Mouse (Mus musculus): ENCODE data around the gene Uevld. TPM values are rescaled to one million over a fixed set of nuclear protein-coding genes. Genes with fewer than 3 reads are reported as not detected.

Gene Uevld
- polyA plus RNA-seq (2014; fragmentation: Nextera tagmentation; extraction: Ambion mirVana): 10.1 and 13.6 TPM in 2 replicates

DNA sequence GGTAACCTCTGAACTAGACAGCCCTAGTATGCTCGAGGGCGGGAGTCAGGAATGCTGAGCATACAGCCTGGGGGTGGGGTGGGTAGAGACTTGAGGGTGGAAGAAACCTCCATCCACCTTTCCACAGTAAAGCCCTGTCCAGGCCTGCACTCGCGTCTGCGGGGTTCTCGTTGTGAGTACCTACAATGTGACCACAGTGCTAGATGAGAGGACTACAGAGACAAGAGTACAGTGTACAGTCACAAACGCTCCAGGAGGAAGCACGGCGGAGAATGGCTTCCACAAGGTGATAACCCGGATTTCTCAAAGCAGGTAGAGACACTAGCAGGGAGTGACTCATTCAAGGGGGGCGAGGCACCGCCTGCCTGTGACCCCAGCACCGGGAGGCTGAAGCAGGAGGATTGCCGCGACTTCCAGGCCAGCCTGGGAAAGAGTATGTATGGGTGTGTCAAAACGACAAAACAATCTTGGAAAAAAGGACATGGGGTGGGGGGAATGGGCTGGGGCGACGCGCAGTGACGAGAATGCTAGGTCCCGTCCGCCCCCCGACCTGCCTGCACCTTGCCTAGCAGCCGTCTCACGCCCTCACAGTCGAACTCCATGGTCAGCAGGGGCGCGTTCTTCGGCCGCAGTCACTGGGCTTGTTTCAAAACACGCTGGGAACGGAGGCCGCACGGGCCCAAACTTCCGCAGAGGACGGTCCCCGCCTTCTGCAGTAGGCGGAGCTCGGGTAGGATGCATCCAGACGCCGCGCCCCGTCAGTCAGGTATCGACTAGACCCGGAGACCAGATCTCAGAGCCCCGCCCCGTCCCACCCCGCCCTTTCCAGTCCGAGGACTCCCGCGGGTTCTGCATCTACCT, at the start of gene Uevld:
TSS of gene Uevld (minus strand) at position 697 of the 861 bp plus-strand sequence.
- no peaks in the 10 kb centered on the region for H3K9me3 ChIP-seq (ENCODE audit: control insufficient read depth, low read length)
- peak; percentile 94 for ATAC-seq (ENCODE audit: low FRiP score, low TSS enrichment)
- H3K4me2 ChIP-seq (replicated peaks; ENCODE audit: low read depth, low read length): peak within 1 kb of the TSS; percentile 81
- H3K4me3 ChIP-seq (ENCODE audit: low read length): peak within 1 kb of the TSS; percentile 87
- H3K27me3 ChIP-seq (ENCODE audit: control insufficient read depth, insufficient read depth, low read length): no peaks in the 10 kb centered on the region; the same call in 1 of the 2 replicates
- H3K36me3 ChIP-seq (ENCODE audit: control insufficient read depth, insufficient read depth, low read length): peaks cover 13% of the 10 kb centered on the region; the same call in 1 of the 2 replicates
- H3K9ac ChIP-seq (ENCODE audit: low read depth, low read length): peak within 1 kb of the TSS; percentile 86
- 0 out of 2 replicates have a peak within 1 kb of the TSS, but pooled peaks have one; percentile 11 for H3K27ac ChIP-seq (ENCODE audit: low read depth, low read length)
- WGBS: under 1% methylated on average over 51 of the region's 51 CpGs
- H3K4me1 ChIP-seq (ENCODE audit: control insufficient read depth, insufficient read depth, low read length): no peaks in the 10 kb centered on the region; the same call in 1 of the 2 replicates

DNA sequence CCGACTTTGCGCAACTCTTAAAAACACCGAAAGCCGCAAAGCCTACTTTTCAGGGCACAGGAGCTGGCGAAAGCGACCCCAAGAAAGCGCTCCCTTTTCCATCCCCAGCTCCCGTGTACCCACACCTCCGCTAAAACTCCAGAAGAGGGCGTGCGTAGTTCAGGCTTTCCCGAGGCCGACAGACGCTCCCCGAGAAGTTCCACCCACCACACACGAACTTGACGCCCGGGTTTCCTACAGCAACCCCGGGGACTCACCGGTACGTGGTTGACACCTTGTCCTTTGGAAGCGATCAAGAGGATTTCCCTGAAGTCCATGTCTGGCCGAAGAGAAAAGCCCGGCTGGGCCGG, 49.5 kb upstream of the Uevld start:
- peak overlapping the region; percentile 81 for H3K4me3 ChIP-seq (ENCODE audit: low read length)
- no peaks in the 10 kb centered on the region for H3K36me3 ChIP-seq (ENCODE audit: control insufficient read depth, insufficient read depth, low read length)
- no peaks in the 10 kb centered on the region for H3K9me3 ChIP-seq (ENCODE audit: control insufficient read depth, low read length)
- H3K27me3 ChIP-seq (ENCODE audit: control insufficient read depth, insufficient read depth, low read length): no peaks in the 10 kb centered on the region
- peak overlapping the region; percentile 83 for H3K9ac ChIP-seq (ENCODE audit: low read depth, low read length)
- under 1% methylated on average over 25 of the region's 25 CpGs for WGBS
- H3K4me2 ChIP-seq (replicated peaks; ENCODE audit: low read depth, low read length): peak overlapping the region; percentile 81
- peaks cover 7% of the 10 kb centered on the region; the same call in 1 of the 2 replicates for H3K4me1 ChIP-seq (ENCODE audit: control insufficient read depth, insufficient read depth, low read length)
- peak overlapping the region; percentile 90 for H3K27ac ChIP-seq (ENCODE audit: low read depth, low read length)
- peak; percentile 50 for ATAC-seq (ENCODE audit: low FRiP score, low TSS enrichment)

DNA sequence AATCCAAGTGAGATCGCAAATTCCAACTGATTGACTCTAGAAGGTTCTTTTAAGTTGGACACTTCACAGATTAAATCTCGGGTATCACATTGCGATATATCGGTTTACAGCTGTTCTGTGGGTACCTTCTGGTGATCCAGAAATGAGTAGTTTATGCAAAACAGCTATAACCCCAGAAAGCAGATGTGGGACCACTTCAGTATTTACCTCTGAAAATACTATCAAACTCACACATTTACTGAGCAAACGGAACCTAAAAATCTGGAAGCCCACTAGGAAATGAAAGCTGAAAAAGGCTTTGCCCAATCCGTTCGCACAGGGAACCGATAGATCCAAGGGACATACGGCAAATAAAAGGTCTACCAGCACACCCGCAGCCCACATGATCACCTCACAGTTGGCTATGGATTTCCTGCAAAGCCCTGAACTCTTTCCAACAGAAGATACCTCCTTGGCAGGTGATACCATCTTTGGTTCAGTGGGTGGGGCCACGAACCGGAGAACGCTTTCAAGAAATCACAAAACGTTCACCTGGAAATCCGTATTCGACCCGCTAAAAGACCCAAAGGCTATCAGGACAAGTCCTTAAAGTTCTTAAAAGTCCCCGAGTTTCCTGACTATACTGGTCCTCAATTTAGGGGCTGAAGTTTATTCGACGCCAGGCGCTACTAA, 48.9 kb upstream of the Uevld start:
- H3K27me3 ChIP-seq (ENCODE audit: control insufficient read depth, insufficient read depth, low read length): no peaks in the 10 kb centered on the region
- 16% methylated on average over 21 of the region's 21 CpGs for WGBS
- H3K4me2 ChIP-seq (replicated peaks; ENCODE audit: low read depth, low read length): peak overlapping the region; percentile 81
- H3K36me3 ChIP-seq (ENCODE audit: control insufficient read depth, insufficient read depth, low read length): no peaks in the 10 kb centered on the region
- peak overlapping the region; percentile 83 for H3K9ac ChIP-seq (ENCODE audit: low read depth, low read length)
- no peaks in the 10 kb centered on the region for H3K9me3 ChIP-seq (ENCODE audit: control insufficient read depth, low read length)
- peaks cover 7% of the 10 kb centered on the region; the same call in 1 of the 2 replicates for H3K4me1 ChIP-seq (ENCODE audit: control insufficient read depth, insufficient read depth, low read length)
- H3K27ac ChIP-seq (ENCODE audit: low read depth, low read length): peak overlapping the region; percentile 90
- ATAC-seq (ENCODE audit: low FRiP score, low TSS enrichment): no peak
- H3K4me3 ChIP-seq (ENCODE audit: low read length): peak overlapping the region; percentile 81

DNA sequence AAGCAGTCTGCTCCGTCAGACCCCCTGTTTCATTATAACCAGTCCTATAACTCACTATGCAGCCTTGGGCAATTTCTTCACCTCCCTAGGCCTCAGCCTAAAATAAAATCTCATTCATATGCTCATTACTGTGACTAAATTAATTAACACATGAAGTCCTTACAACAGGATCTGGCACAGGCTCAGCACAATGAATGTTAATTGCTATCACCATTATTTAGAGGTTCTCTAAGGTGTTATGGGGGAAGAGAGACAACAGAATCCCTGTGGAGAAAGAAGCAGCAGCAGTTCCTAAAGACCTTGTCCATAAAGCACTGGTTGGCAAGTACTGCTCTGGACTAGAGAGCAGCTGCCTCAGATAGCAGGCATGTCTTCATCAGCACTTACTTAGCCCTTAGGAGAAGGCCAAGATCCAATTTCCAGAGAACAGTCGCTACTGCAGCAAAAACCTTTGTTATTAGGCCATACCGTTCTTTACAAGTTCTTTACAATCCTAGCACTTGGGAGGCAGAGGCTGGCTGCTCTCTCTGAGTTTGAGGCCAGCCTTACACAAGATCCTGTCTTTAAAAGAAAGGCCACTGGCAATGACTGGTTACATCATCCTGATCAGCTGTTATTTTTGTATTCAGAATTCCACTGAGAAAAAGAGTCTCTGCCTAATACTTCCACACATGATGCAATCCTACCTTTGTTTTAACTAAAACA, 45.2 kb upstream of the Uevld start:
- no peaks in the 10 kb centered on the region for H3K27me3 ChIP-seq (ENCODE audit: control insufficient read depth, insufficient read depth, low read length)
- H3K4me2 ChIP-seq (replicated peaks; ENCODE audit: low read depth, low read length): no peak overlapping the region
- H3K4me3 ChIP-seq (ENCODE audit: low read length): no peak overlapping the region
- no peak for ATAC-seq (ENCODE audit: low FRiP score, low TSS enrichment)
- H3K4me1 ChIP-seq (ENCODE audit: control insufficient read depth, insufficient read depth, low read length): peaks cover 17% of the 10 kb centered on the region; the same call in 1 of the 2 replicates
- H3K9me3 ChIP-seq (ENCODE audit: control insufficient read depth, low read length): no peaks in the 10 kb centered on the region
- H3K9ac ChIP-seq (ENCODE audit: low read depth, low read length): no peak overlapping the region
- H3K27ac ChIP-seq (ENCODE audit: low read depth, low read length): no peak overlapping the region
- 44% methylated on average over 3 of the region's 3 CpGs for WGBS
- peaks cover 7% of the 10 kb centered on the region for H3K36me3 ChIP-seq (ENCODE audit: control insufficient read depth, insufficient read depth, low read length)

DNA sequence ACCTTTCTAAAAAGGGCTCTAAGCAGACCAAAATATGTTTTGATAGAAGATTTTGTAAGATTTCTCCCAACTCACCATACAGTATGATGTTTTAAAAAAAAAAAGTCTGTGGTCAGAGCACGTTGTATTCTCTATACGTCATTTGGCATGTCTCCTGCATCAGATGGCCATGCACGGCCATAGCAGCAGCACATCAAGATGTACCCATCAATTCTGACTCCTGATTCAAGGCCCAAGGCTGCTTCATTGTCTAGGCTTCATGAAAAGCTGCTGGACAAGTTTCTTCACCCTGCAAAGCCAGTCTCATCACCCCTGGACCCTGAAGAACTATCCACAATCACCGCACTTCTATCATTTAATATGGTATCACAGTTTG, 43.6 kb upstream of the Uevld start:
- no peak overlapping the region for H3K27ac ChIP-seq (ENCODE audit: low read depth, low read length)
- no peak overlapping the region for H3K4me2 ChIP-seq (replicated peaks; ENCODE audit: low read depth, low read length)
- no peak overlapping the region for H3K4me3 ChIP-seq (ENCODE audit: low read length)
- no peaks in the 10 kb centered on the region for H3K9me3 ChIP-seq (ENCODE audit: control insufficient read depth, low read length)
- no peaks in the 10 kb centered on the region for H3K27me3 ChIP-seq (ENCODE audit: control insufficient read depth, insufficient read depth, low read length)
- peaks cover 24% of the 10 kb centered on the region for H3K36me3 ChIP-seq (ENCODE audit: control insufficient read depth, insufficient read depth, low read length)
- peaks cover 17% of the 10 kb centered on the region; the same call in 1 of the 2 replicates for H3K4me1 ChIP-seq (ENCODE audit: control insufficient read depth, insufficient read depth, low read length)
- ATAC-seq (ENCODE audit: low FRiP score, low TSS enrichment): no peak
- WGBS: 78% methylated on average over 4 of the region's 4 CpGs
- no peak overlapping the region for H3K9ac ChIP-seq (ENCODE audit: low read depth, low read length)

DNA sequence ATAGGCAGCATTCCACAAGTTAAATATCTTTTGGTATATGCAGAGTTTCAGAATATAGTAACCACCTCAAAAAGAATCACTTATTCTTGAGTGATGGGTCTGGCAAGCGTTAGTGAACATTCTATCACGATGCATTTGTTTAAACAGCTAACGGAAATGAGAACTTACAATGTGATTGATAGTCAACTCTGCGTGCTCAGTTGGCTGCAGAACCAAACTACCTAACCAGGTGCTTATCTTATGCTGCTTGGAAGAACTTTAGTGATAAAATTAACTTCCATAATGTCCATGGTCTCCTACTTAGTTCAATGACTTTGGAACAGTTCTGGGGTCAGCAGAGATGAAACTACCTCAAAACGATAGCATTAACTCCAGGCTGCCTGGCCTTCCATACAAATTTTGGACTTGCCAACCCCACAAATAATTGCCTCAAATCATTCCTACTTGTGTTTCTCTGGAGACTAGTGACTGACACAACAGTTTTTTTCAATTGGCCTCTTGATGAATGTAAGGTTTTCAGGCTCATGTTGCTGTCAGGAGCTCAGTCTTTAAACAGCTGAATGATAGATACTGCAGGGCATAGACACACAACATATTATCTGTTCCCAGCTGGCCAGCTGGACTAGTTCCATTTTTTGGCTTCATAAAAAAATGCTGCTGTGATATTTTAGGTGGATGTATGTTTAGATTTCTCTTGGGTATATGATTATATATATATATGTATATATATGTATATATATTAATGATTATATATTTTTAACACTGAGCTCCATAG, 43.0 kb upstream of the Uevld start:
- WGBS: 82% methylated on average over 5 of the region's 5 CpGs

DNA sequence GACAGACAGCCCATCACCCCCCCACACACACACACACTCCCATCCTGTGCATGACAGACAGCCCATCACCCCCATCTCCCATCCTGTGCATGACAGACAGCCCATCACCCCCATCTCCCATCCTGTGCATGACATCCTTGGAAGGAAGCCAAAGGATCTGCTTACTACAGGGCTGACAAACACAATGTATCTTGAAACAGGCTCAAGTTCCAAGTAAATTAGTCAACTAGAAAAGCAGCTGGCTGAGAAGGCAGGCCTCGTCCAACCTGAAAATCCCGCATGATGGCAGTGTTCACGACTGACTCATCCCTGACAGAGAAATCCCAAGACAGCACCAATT, 42.3 kb upstream of the Uevld start:
- Histone ChIP-seq H3K9me3 (ENCODE audit: control insufficient read depth, low read length) (no peaks in the 10 kb centered on the region), H3K9ac (ENCODE audit: low read depth, low read length) (no peak overlapping the region), H3K4me1 (ENCODE audit: control insufficient read depth, insufficient read depth, low read length) (0 out of 2 replicates have a peak, but pooled peaks cover 12% of the 10 kb centered on the region), H3K4me2 (replicated peaks; ENCODE audit: low read depth, low read length) (no peak overlapping the region), H3K4me3 (ENCODE audit: low read length) (no peak overlapping the region), H3K27me3 (ENCODE audit: control insufficient read depth, insufficient read depth, low read length) (no peaks in the 10 kb centered on the region), H3K27ac (ENCODE audit: low read depth, low read length) (no peak overlapping the region), H3K36me3 (ENCODE audit: control insufficient read depth, insufficient read depth, low read length) (peaks cover 31% of the 10 kb centered on the region)
- WGBS: 42% methylated on average over 3 of the region's 3 CpGs
- ATAC-seq (ENCODE audit: low FRiP score, low TSS enrichment): peak; percentile 60; the same call in 1 of the 2 replicates

More for the DNA sequence above, 43.0 kb upstream of the Uevld start:
- Histone ChIP-seq H3K36me3 (ENCODE audit: control insufficient read depth, insufficient read depth, low read length) (peaks cover 26% of the 10 kb centered on the region), H3K4me3 (ENCODE audit: low read length) (no peak overlapping the region), H3K27ac (ENCODE audit: low read depth, low read length) (no peak overlapping the region), H3K9ac (ENCODE audit: low read depth, low read length) (no peak overlapping the region), H3K27me3 (ENCODE audit: control insufficient read depth, insufficient read depth, low read length) (no peaks in the 10 kb centered on the region), H3K9me3 (ENCODE audit: control insufficient read depth, low read length) (no peaks in the 10 kb centered on the region), H3K4me2 (replicated peaks; ENCODE audit: low read depth, low read length) (no peak overlapping the region), H3K4me1 (ENCODE audit: control insufficient read depth, insufficient read depth, low read length) (0 out of 2 replicates have a peak, but pooled peaks cover 12% of the 10 kb centered on the region)
- ATAC-seq (ENCODE audit: low FRiP score, low TSS enrichment): no peak

DNA sequence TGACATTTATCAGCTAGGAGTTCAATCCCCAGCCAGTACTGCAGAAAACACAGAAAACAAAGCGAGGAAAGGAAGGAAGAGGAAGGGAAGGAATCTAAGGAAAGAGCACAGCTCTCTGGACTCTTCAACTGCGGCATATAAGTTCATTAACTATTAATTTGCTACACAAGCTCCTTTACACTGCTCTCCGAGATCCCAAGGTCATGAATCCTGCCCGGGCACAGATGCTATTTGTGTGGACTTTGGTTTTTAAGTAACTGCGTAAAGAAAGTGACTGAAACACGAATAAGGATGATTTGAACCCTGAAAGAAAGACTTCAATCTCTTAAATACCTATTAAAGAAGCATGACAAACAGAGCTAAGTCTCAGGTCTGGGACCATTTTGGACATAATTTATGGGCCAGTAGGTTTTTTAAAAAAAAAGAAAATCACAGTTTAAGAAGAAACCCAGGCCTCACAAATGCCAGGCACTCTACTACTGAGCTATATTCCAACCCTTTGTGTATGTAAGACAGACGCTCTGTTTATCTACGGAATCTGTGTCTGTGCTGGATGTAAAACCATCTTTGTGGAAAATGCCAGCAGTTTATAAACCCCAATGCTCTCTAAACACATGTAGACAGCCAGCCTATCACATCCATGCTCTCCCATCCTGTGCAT, 41.8 kb upstream of the Uevld start:
- Histone ChIP-seq H3K27ac (ENCODE audit: low read depth, low read length) (no peak overlapping the region), H3K27me3 (ENCODE audit: control insufficient read depth, insufficient read depth, low read length) (no peaks in the 10 kb centered on the region), H3K4me1 (ENCODE audit: control insufficient read depth, insufficient read depth, low read length) (0 out of 2 replicates have a peak, but pooled peaks cover 12% of the 10 kb centered on the region), H3K9me3 (ENCODE audit: control insufficient read depth, low read length) (no peaks in the 10 kb centered on the region), H3K36me3 (ENCODE audit: control insufficient read depth, insufficient read depth, low read length) (peaks cover 36% of the 10 kb centered on the region), H3K4me2 (replicated peaks; ENCODE audit: low read depth, low read length) (no peak overlapping the region), H3K9ac (ENCODE audit: low read depth, low read length) (no peak overlapping the region), H3K4me3 (ENCODE audit: low read length) (no peak overlapping the region)
- WGBS: 80% methylated on average over 8 of the region's 8 CpGs
- no peak for ATAC-seq (ENCODE audit: low FRiP score, low TSS enrichment)

Data from kidney, embryonic 14.5 days (tissue).